Mouse (Mus musculus) stomach, postnatal 0 days (tissue): Measurements from ENCODE around the gene Ripk1.

Experiments used
- CTCF ChIP-seq: IDR thresholded peaks from 2 replicates; pipeline ENCODE4 v1.5.1; 2016; ENCODE audit warnings: antibody characterized with exemption, low read depth, mild to moderate bottlenecking, moderate library complexity
- EP300 ChIP-seq: optimal IDR thresholded peaks from 2 replicates; pipeline ENCODE3; 2016; ENCODE audit warnings: antibody characterized with exemption

DNA sequence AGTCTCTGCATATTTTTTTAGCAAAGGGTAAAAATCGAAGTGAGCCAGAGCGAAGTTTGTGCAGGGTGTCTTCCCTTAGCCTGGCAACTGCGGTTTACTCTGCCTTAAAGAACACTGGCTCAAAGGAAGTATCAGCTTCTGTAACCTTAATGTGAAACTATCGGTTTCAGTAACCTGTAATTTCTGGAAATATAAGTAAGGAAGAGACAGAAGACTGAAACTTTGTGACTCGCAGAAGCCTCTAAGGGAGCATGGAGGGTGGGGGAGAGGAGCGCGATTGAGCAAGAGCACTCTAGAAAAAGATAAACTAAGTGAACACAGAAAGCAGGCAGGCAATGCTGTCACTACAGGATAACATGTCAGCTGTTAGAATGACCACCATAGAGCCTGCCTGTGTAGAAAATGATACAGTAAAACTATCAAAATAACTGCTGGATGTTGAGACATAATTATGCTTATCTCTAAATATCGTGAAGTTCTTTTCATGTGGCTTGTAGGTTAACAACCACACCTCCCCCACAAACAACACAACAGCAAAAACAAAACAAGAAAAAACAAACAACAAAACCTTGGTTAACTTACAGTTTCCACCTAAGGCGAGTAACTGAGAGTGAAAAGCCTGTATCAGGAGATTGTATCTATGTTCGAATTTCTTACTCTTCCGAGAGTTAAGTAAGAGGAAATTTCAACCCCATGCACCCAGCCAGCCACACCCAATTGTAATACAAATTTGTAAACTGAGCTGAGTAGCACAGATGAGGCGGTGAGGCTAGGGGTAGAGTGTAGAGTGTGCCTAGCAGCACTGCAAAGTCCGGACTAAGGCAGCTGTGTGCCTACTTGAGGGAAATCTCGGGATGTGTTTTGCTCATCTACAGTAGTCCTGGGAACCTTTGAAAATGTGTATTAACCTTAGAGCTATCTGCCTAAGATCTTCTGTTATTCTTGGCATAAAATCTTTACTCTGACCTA lies 36.8 kb upstream of the Ripk1 start:
- TF ChIP-seq EP300 = no peak
- TF ChIP-seq CTCF = no peak
